Mouse (Mus musculus): ENCODE measurements around the gene Unc13b. TPM values are rescaled to one million over a fixed set of nuclear protein-coding genes. Genes with fewer than 3 reads are reported as not detected.

Unc13b gene
- polyA plus RNA-seq, 1 experiment = 0.08 TPM

GRCm38 (mm10) chr4:43033481-43033880 lies 25.3 kb upstream of the Unc13b start:
- H3ac ChIP-seq (ENCODE audit: control insufficient read depth, insufficient read length, low read depth) = no peak overlapping the region
- H3K27me3 ChIP-seq (ENCODE audit: control insufficient read depth, insufficient read depth, insufficient read length) = no peaks in the 10 kb centered on the region
- peaks cover 18% of the 10 kb centered on the region for H3K79me2 ChIP-seq (ENCODE audit: control insufficient read depth, insufficient read depth)
- TF ChIP-seq MYOD1 (IDR thresholded peaks at IDR 0.05; ENCODE audit: control insufficient read depth, insufficient read length, low read depth) (no peak), USF1 (IDR thresholded peaks at IDR 0.05; ENCODE audit: low read depth) (no peak), FOSL1 (IDR thresholded peaks at IDR 0.05; ENCODE audit: insufficient read depth, low read length, poor library complexity, severe bottlenecking) (no peak), MYOG (IDR thresholded peaks at IDR 0.05; ENCODE audit: control insufficient read depth, extremely low read depth, insufficient read length) (no peak), CTCF (IDR thresholded peaks at IDR 0.05; ENCODE audit: control insufficient read depth, insufficient read depth, insufficient read length) (no peak), CEBPB (IDR thresholded peaks at IDR 0.05; ENCODE audit: low read depth) (no peak), MAX (IDR thresholded peaks at IDR 0.05) (no peak)
- no peak overlapping the region for H3K4me3 ChIP-seq (ENCODE audit: insufficient read depth, poor library complexity, severe bottlenecking)
- H3K79me3 ChIP-seq (ENCODE audit: low read depth) = no peaks in the 10 kb centered on the region
- peaks cover 11% of the 10 kb centered on the region for H3K36me3 ChIP-seq (ENCODE audit: control insufficient read depth, insufficient read depth)

GRCm38 (mm10) chr4:43035851-43036250 lies 22.9 kb upstream of the Unc13b start:
- Histone ChIP-seq H3K79me2 (ENCODE audit: control insufficient read depth, insufficient read depth) (peaks cover 4% of the 10 kb centered on the region), H3ac (ENCODE audit: control insufficient read depth, insufficient read length, low read depth) (no peak overlapping the region), H3K79me3 (ENCODE audit: low read depth) (no peaks in the 10 kb centered on the region), H3K27me3 (ENCODE audit: control insufficient read depth, insufficient read depth, insufficient read length) (no peaks in the 10 kb centered on the region), H3K36me3 (ENCODE audit: control insufficient read depth, insufficient read depth) (no peaks in the 10 kb centered on the region), H3K4me3 (ENCODE audit: insufficient read depth, poor library complexity, severe bottlenecking) (no peak overlapping the region)
- TF ChIP-seq CEBPB (IDR thresholded peaks at IDR 0.05; ENCODE audit: low read depth) = no peak
- TF ChIP-seq MYOD1 (IDR thresholded peaks at IDR 0.05; ENCODE audit: control insufficient read depth, insufficient read length, low read depth) = no peak
- no peak for TF ChIP-seq FOSL1 (IDR thresholded peaks at IDR 0.05; ENCODE audit: insufficient read depth, low read length, poor library complexity, severe bottlenecking)
- TF ChIP-seq MAX (IDR thresholded peaks at IDR 0.05) = no peak
- no peak for TF ChIP-seq MYOG (IDR thresholded peaks at IDR 0.05; ENCODE audit: control insufficient read depth, extremely low read depth, insufficient read length)
- no peak for TF ChIP-seq USF1 (IDR thresholded peaks at IDR 0.05; ENCODE audit: low read depth)
- TF ChIP-seq CTCF (IDR thresholded peaks at IDR 0.05; ENCODE audit: control insufficient read depth, insufficient read depth, insufficient read length) = no peak

- Histone ChIP-seq H3K79me2 (ENCODE audit: control insufficient read depth, insufficient read depth) (no peaks in the 10 kb centered on the region), H3K27me3 (ENCODE audit: control insufficient read depth, insufficient read depth, insufficient read length) (no peaks in the 10 kb centered on the region)
These were observed 22.4 kb upstream of the Unc13b start for GRCm38 (mm10) chr4:43036356-43036755.

GRCm38 (mm10) chr4:43037860-43038566 lies 20.7 kb upstream of the Unc13b start:
- no peaks in the 10 kb centered on the region for H3K27me3 ChIP-seq (ENCODE audit: control insufficient read depth, insufficient read depth, insufficient read length)
- no peak overlapping the region for H3K4me3 ChIP-seq (ENCODE audit: insufficient read depth, poor library complexity, severe bottlenecking)
- H3K79me3 ChIP-seq (ENCODE audit: low read depth) = no peaks in the 10 kb centered on the region
- no peak overlapping the region for H3ac ChIP-seq (ENCODE audit: control insufficient read depth, insufficient read length, low read depth)
- H3K36me3 ChIP-seq (ENCODE audit: control insufficient read depth, insufficient read depth) = no peaks in the 10 kb centered on the region
- TF ChIP-seq FOSL1 (IDR thresholded peaks at IDR 0.05; ENCODE audit: insufficient read depth, low read length, poor library complexity, severe bottlenecking) = no peak
- TF ChIP-seq CTCF (IDR thresholded peaks at IDR 0.05; ENCODE audit: control insufficient read depth, insufficient read depth, insufficient read length) = no peak
- no peak for TF ChIP-seq MAX (IDR thresholded peaks at IDR 0.05)
- no peak for TF ChIP-seq USF1 (IDR thresholded peaks at IDR 0.05; ENCODE audit: low read depth)
- no peak for TF ChIP-seq MYOG (IDR thresholded peaks at IDR 0.05; ENCODE audit: control insufficient read depth, extremely low read depth, insufficient read length)
- TF ChIP-seq MYOD1 (IDR thresholded peaks at IDR 0.05; ENCODE audit: control insufficient read depth, insufficient read length, low read depth) = no peak
- no peak for TF ChIP-seq CEBPB (IDR thresholded peaks at IDR 0.05; ENCODE audit: low read depth)
- no peaks in the 10 kb centered on the region for H3K79me2 ChIP-seq (ENCODE audit: control insufficient read depth, insufficient read depth)

More at GRCm38 (mm10) chr4:43036356-43036755, 22.4 kb upstream of the Unc13b start:
- Histone ChIP-seq H3K79me3 (ENCODE audit: low read depth) (no peaks in the 10 kb centered on the region), H3K4me3 (ENCODE audit: insufficient read depth, poor library complexity, severe bottlenecking) (no peak overlapping the region), H3ac (ENCODE audit: control insufficient read depth, insufficient read length, low read depth) (no peak overlapping the region), H3K36me3 (ENCODE audit: control insufficient read depth, insufficient read depth) (no peaks in the 10 kb centered on the region)
- TF ChIP-seq CTCF (IDR thresholded peaks at IDR 0.05; ENCODE audit: control insufficient read depth, insufficient read depth, insufficient read length) = no peak
- TF ChIP-seq MAX (IDR thresholded peaks at IDR 0.05) = no peak
- TF ChIP-seq USF1 (IDR thresholded peaks at IDR 0.05; ENCODE audit: low read depth) = no peak
- no peak for TF ChIP-seq CEBPB (IDR thresholded peaks at IDR 0.05; ENCODE audit: low read depth)
- no peak for TF ChIP-seq MYOG (IDR thresholded peaks at IDR 0.05; ENCODE audit: control insufficient read depth, extremely low read depth, insufficient read length)

- no peaks in the 10 kb centered on the region for H3K27me3 ChIP-seq (ENCODE audit: control insufficient read depth, insufficient read depth, insufficient read length)
- H3K36me3 ChIP-seq (ENCODE audit: control insufficient read depth, insufficient read depth) = no peaks in the 10 kb centered on the region
- peak; percentile 92 for TF ChIP-seq MYOD1 (IDR thresholded peaks at IDR 0.05; ENCODE audit: control insufficient read depth, insufficient read length, low read depth)
- no peak for TF ChIP-seq MYOG (IDR thresholded peaks at IDR 0.05; ENCODE audit: control insufficient read depth, extremely low read depth, insufficient read length)
- no peak for TF ChIP-seq CTCF (IDR thresholded peaks at IDR 0.05; ENCODE audit: control insufficient read depth, insufficient read depth, insufficient read length)
- peak; percentile 42 for TF ChIP-seq MAX (IDR thresholded peaks at IDR 0.05)
- TF ChIP-seq FOSL1 (IDR thresholded peaks at IDR 0.05; ENCODE audit: insufficient read depth, low read length, poor library complexity, severe bottlenecking) = no peak
- no peak for TF ChIP-seq CEBPB (IDR thresholded peaks at IDR 0.05; ENCODE audit: low read depth)
- no peak for TF ChIP-seq USF1 (IDR thresholded peaks at IDR 0.05; ENCODE audit: low read depth)
- no peak overlapping the region for H3K4me3 ChIP-seq (ENCODE audit: insufficient read depth, poor library complexity, severe bottlenecking)
- no peaks in the 10 kb centered on the region for H3K79me3 ChIP-seq (ENCODE audit: low read depth)
- H3K79me2 ChIP-seq (ENCODE audit: control insufficient read depth, insufficient read depth) = no peaks in the 10 kb centered on the region
- H3ac ChIP-seq (ENCODE audit: control insufficient read depth, insufficient read length, low read depth) = peak overlapping the region; percentile 18
These were observed 19.9 kb upstream of the Unc13b start for GRCm38 (mm10) chr4:43038567-43039495.
